Mouse (Mus musculus) heart, postnatal 0 days (tissue): ENCODE results near the gene Catsper1.

Source experiments
- CTCF ChIP-seq: IDR thresholded peaks from 2 replicates; pipeline ENCODE4 v1.5.1; 2016; ENCODE audit warnings: antibody characterized with exemption, control low read depth, low read depth
- EP300 ChIP-seq: IDR thresholded peaks from 2 replicates; pipeline ENCODE4 v1.6.1; 2016; ENCODE audit warnings: antibody characterized with exemption, low read depth

DNA sequence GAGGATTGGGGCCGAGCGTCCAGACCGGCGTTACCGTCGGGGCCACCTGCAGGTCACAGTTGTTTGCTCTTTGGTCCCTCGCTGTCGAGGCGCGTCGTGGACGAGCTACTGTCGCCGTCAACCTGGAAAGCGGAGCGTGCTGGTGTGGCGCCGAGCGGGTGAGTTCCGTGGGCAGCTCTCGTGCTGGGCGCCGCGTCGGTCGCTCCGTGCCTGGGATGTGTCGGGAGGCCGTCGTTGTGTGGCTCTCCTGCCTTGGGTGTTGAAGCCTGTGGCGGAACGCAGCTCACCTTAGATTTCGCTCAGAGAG is 31.5 kb downstream of the Catsper1 start, which contains the start of gene Banf1:
- TF ChIP-seq CTCF (no peak), EP300 (no peak)
